Mouse (Mus musculus): ENCODE data around the gene Spry1.
A peak's percentile ranks its signal among the peaks of the same experiment; 100 is the strongest.

The Spry1 gene

DNA sequence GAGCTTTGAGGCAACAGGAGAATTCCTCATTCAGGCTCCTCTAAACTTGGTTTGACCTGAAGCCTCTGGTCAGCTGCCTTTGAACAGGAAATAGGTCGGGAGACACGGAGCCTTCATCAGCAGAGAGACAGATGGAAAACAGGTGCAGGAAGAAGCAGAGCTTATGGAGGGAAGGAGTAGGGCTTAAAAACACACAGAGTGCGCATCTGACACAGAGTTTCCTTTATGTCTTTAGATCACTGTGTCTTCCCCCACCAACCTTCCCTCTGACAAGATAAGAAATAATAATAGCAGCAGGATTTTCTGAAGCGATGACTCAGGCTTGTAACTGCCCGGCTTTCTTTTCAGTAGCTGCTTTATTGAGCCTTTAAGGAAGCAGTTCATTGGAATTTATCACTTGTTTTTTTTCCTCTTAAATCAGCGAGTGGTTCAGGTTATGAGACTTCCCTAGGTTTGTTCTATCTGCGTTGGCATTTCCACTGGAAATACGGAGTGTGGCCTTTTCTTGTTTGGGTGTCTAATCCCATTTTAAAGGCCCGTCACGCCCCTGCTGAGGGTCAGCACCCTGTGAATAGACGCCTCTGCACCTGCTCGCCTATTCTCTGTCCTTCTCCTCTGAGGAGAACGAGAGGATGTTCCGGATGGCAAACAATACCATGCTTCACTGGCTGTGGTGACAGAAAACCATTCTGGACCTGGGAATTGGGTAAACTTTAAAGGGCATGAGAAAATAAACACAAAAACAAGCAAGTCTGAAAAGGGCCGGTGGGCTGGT lies 32.7 kb downstream of the Spry1 start:
- DNase-seq (ENCODE audit: low read depth): no peak

DNA sequence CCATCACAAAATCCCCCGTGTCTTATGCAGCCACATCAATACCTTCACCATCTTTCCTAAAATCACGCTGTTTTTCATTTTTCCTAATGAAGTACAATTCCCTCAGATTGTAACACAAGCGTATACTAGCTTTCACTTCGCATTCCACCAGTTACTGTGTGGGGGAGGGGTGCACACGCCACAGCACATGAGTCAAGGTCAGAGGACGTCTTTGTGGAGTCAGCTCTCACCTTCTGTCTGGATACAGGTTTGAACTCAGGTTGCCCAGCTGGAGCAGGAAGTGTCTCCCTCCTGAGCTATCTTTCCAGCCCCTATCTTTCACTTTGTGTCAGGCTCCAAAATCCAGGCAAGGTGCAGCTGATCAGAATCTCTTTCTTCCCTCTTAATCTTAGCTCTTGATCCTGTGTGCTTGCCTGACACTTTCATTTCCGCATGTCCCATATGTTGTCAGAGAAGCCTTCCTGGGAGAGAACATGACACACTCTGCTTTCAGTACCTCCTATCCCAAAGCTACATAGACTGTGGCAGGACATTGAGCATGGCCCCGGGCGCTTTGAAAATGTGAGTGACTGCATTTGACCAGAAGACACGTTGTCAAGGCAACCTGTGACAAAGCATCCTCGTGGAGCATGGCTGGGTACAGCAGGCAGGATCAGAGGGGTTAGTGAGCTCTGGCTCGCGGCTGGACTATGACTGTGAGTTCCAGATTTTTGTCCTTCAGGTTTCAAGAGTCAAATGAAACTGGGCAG lies 33.9 kb downstream of the Spry1 start:
- DNase-seq (ENCODE audit: low read depth): no peak

DNA sequence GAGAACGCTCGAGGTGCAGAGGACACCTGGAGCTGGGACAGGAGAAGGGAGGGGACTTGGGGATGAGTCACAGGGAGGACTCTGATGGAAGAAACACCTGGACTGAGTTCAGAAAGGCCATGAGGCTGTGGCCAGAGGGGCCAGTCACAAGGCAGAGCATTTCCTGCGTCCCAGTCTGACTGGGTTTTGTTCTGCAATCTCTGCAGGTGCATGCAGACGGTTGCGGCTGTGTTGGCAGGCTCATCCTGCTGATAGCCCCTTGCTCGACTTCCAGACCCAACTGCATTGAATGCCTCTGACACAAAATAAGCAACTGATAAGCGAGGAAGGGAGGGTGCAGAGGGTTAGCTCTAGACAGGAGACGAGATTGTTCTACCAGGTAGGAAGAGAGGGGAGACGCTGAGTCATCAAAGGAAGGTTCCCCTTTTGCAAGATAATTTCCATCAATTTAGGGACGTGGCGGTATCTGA lies 35.3 kb downstream of the Spry1 start:
- DNase-seq (ENCODE audit: low read depth): peak; percentile 19

DNA sequence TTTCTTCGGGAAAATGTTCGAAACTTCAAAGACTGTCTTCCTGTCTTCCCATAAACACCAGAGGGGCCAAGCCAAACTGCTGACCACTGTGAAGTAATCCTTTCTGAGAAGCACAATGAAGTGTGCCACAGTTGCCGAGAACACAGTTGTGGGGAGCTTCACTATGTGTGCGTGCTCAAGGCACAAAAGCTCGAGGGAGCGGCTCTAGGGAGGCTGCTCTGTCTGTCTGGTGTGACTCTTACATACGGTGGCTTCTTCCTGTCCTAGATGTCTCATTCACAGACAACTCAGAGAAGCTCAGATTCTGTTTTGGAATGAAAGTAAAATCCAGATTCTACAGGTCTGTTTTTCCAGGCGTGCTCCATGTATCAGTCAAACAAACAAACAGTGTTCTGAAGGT lies 36.5 kb downstream of the Spry1 start:
- no peak for DNase-seq (ENCODE audit: low read depth)

DNA sequence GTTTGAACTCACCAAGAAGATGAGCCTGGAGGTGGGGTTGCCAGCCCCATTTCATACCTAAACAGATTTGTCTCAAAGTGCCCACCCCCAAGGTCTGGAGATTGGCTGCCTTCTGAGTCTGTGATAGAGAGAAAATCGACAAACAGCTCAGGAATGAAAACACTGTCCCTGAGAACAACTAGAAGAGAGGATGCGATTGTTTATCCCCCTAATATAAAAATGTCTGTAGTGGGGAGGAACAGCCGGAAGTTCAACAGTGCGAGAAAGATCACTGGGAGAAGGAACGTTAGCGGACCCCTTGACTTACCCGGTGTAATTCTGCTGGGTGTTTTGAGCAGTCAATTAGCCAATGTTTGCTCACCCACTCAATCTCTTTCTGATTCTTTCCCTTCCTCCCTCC lies 46.5 kb downstream of the Spry1 start:
- no peak for DNase-seq (ENCODE audit: low read depth)

DNA sequence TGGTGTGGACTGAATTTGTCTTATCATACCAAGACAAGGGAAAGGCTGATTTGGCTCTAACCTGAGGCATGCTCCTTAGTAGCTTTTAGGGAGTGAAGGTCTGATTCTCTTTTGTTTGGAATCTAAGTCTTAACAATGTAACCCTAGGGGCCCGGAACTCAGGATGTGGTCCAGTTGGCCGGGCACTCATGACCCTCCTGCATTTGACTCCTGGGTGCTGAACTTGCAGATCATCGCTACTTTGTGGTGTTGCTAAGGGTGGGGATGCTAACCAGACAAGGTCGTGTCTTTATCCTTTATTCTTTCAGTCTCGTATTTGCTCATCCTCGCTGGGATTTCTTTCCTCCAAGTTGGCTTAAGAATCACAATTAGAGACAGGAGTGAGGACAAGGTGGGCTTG lies 47.0 kb downstream of the Spry1 start:
- DNase-seq (ENCODE audit: low read depth): no peak

DNA sequence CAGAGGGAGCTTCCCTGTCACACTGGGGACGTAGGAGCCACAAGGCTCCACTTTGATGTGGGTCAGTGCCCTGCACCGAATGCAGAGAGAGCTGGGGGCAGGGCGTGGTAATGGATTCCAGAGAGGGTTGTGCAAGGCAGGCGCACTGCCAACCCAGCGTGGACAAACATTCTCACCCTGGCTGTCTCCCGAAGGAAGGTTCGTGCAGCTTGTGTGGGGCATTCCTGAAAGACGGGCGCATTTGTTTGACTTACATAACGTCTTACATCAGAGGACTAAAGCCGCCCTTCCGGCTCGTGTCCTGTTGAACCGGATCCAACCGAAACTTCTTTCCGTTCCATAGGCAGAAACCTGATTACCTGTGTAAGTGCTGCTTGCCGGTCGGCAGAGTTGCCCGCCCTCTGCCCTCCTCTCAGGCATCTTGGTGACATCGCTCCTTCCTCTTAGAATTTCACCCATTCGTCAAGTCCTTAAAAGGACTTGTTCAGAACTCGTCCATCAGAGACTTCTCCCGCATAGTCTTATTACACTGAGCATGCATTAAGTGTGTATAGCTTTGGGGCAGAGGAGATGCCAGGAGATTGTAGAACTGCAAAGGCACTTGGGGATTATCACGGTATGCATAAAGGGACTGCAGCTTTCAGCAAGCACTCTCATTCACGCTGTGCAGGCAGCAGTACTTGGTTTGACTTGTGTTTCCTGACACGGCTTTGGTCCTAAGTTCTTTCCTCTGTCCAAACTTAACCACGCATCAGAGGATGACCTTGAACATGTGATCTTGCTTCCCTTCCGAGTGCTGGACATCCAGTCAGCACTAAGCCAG lies 47.6 kb downstream of the Spry1 start:
- peak; percentile 67 for DNase-seq (ENCODE audit: low read depth)

DNA sequence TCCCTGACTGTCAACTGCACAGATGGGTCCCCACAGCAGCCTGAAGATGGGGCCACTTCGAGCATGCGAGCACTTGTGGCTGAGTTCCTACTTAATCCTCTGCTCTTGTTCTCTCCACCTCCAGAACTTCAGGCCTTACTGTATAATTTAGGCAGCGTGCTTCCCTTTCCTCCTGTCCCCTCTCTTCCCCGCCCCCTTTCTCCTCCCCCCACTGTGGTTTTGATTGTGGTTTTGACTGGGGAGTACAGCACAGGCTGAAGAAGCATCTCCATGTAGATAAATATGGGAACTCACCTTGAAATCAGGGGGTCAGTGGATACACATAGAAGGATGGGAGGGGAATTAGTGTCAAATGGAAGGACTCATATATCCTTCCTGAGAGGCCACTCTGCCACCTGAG lies 53.2 kb downstream of the Spry1 start:
- no peak for DNase-seq (ENCODE audit: low read depth)

DNA sequence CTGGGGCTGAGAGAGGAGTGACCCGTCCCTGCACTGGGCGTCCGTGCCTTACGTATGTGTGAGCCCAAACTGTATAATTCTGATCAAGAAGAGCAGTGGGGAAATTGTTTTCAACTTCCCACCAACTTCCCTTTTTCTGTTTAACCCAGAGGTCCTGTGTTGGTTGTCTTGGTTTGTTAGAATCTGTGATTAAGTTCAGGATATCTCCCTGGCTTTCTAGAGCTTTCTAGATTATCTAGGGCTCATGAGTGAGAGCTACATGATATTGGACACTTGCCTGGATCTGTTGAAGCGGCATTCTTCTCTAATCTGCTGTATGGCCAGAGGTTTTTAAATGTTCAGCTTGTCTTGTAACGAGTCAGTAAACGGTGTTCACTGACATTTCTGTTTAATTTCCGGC lies 53.8 kb downstream of the Spry1 start:
- DNase-seq (ENCODE audit: low read depth): no peak

Measured in induced T-regulatory cell, adult 2 months (primary cell).